Mouse (Mus musculus) MEL (cell line): ENCODE measurements at regions not wholly inside any gene's neighbourhood (a gene's known extent, or its start where the extent isn't known, plus 50 kb on each side); places are given as distances from the start of the nearest gene placed in this dataset.

Source experiments
- CHD2 ChIP-seq: IDR thresholded peaks from 2 replicates; pipeline ENCODE4 v1.6.1; 2011; ENCODE audit warnings: low read length, improper control_type of control experiment
- CTCF ChIP-seq, 3 experiments: IDR thresholded peaks in 2 of 3; conservative IDR thresholded peaks in 1 of 3; 2 replicates each; pipeline ENCODE4 v1.5.1; 2011 to 2012; ENCODE audit warnings: low read length in 3 of 3, low read depth in 2 of 3, mild to moderate bottlenecking in 2 of 3, improper control_type of control experiment in 1 of 3, inconsistent platforms in 1 of 3, mixed read lengths in 1 of 3, moderate library complexity in 1 of 3; ENCODE audit not compliant: control insufficient read depth in 1 of 3, insufficient read depth in 1 of 3, poor library complexity in 1 of 3, severe bottlenecking in 1 of 3
- POLR2AphosphoS5 ChIP-seq: IDR thresholded peaks from 2 replicates; pipeline ENCODE4 v1.6.1; 2012; ENCODE audit warnings: low read depth, borderline replicate concordance, mild to moderate bottlenecking, inconsistent platforms, low read length, moderate library complexity, mixed read lengths
- TCF12 ChIP-seq: IDR thresholded peaks from 2 replicates; pipeline ENCODE4 v1.6.1; 2014; ENCODE audit warnings: low read depth, mild to moderate bottlenecking, inconsistent platforms, low read length, improper control_type of control experiment, moderate library complexity
- USF1 ChIP-seq: IDR thresholded peaks from 2 replicates; pipeline ENCODE4 v1.6.1; 2014; ENCODE audit warnings: low read depth, mild to moderate bottlenecking, inconsistent platforms, low read length, improper control_type of control experiment, moderate library complexity

- no peak for TF ChIP-seq POLR2AphosphoS5
- no peak for TF ChIP-seq USF1
- TF ChIP-seq CTCF (IDR thresholded peaks at IDR 0.05 in 2 of 3, conservative IDR thresholded peaks at IDR 0.05 in 1 of 3; ENCODE audit: control insufficient read depth in 1 of 3, insufficient read depth in 1 of 3, low read depth in 2 of 3, low read length in 3 of 3, poor library complexity in 1 of 3, severe bottlenecking in 1 of 3): no peak
- no peak for TF ChIP-seq TCF12
- TF ChIP-seq CHD2: no peak
These were observed 99.9 kb upstream of the Trpm1 start for GRCm38 (mm10) chr7:64053766-64054165.
